ENCODE assay signal across 7 mouse cellular contexts in genomic region chr2:118545242-118546103, GRCm38 (mm10). TPM values are rescaled to one million over a fixed set of nuclear protein-coding genes. Genes with fewer than 3 reads are reported as not detected.
DNase-seq lines count a peak whose midpoint lies in the region; ATAC-seq and TF ChIP-seq lines count a peak whose summit lies in the region.

No protein-coding gene starts in this region.

- H3K27me3 ChIP-seq in embryonic facial prominence, embryonic 10.5 days (replicated peaks; ENCODE audit: low read depth, poor library complexity, severe bottlenecking): peaks cover 16% of the 10 kb centered on the region; the same call in 1 of the 2 replicates
- H3K27me3 ChIP-seq in intestine, postnatal 0 days (replicated peaks; ENCODE audit: control insufficient read depth, insufficient read depth, low read length): no peaks in the 10 kb centered on the region
- peaks cover 16% of the 10 kb centered on the region; the same call in 1 of the 2 replicates for H3K27me3 ChIP-seq in limb, embryonic 10.5 days (ENCODE audit: low read depth, poor library complexity, severe bottlenecking)
- no peaks in the 10 kb centered on the region for H3K27me3 ChIP-seq in midbrain, embryonic 11.5 days (ENCODE audit: control insufficient read depth, insufficient read depth, low read length)

- no peak overlapping the region for H3K9ac ChIP-seq in intestine, postnatal 0 days (ENCODE audit: low read depth, low read length)
- H3K9ac ChIP-seq in midbrain, embryonic 11.5 days (ENCODE audit: low read length): peak overlapping the region; percentile 39; the same call in 1 of the 2 replicates

- peak; percentile 16; the same call in 1 of the 2 replicates for ATAC-seq in granulocyte monocyte progenitor cell, adult 5-6 weeks (replicated peaks; ENCODE audit: poor library complexity, severe bottlenecking)
- ATAC-seq in intestine, postnatal 0 days: 0 out of 2 replicates have a peak, but pooled peaks have one; percentile 12
- peak; percentile 20; the same call in 1 of the 2 replicates for ATAC-seq in midbrain, embryonic 11.5 days (ENCODE audit: low FRiP score)

- H3K4me1 ChIP-seq in embryonic facial prominence, embryonic 10.5 days: peaks cover 92% of the 10 kb centered on the region
- peaks cover 40% of the 10 kb centered on the region for H3K4me1 ChIP-seq in intestine, postnatal 0 days (replicated peaks; ENCODE audit: control insufficient read depth, insufficient read depth, low read length)
- peaks cover 91% of the 10 kb centered on the region for H3K4me1 ChIP-seq in limb, embryonic 10.5 days
- H3K4me1 ChIP-seq in midbrain, embryonic 11.5 days (ENCODE audit: control insufficient read depth, insufficient read depth, low read length): peaks cover 43% of the 10 kb centered on the region

- peaks cover 7% of the 10 kb centered on the region for H3K36me3 ChIP-seq in embryonic facial prominence, embryonic 10.5 days (replicated peaks)
- no peaks in the 10 kb centered on the region for H3K36me3 ChIP-seq in intestine, postnatal 0 days (ENCODE audit: control insufficient read depth, insufficient read depth)
- H3K36me3 ChIP-seq in limb, embryonic 10.5 days: peaks cover 3% of the 10 kb centered on the region; the same call in 1 of the 2 replicates
- no peaks in the 10 kb centered on the region for H3K36me3 ChIP-seq in midbrain, embryonic 11.5 days (ENCODE audit: control insufficient read depth, insufficient read depth, low read length)

- H3K4me2 ChIP-seq in intestine, postnatal 0 days (replicated peaks; ENCODE audit: low read depth): peak overlapping the region; percentile 89
- no peak overlapping the region for H3K4me2 ChIP-seq in midbrain, embryonic 11.5 days

- peak; percentile 95 for DNase-seq in adrenal gland, postnatal 10 days
- peak; percentile 93 for DNase-seq in embryonic facial prominence, embryonic 10.5 days (ENCODE audit: low spot score)
- peak; percentile 92 for DNase-seq in limb, embryonic 10.5 days (ENCODE audit: low spot score)
- DNase-seq in midbrain, embryonic 11.5 days (ENCODE audit: low spot score, missing footprints): peak; percentile 99
- peak; percentile 37 for DNase-seq in spleen, adult 12 weeks (ENCODE audit: low spot score)

- peak overlapping the region; percentile 91 for H3K27ac ChIP-seq in embryonic facial prominence, embryonic 10.5 days (replicated peaks)
- H3K27ac ChIP-seq in intestine, postnatal 0 days (ENCODE audit: low read depth, low read length): peak overlapping the region; percentile 71
- peak overlapping the region; percentile 90 for H3K27ac ChIP-seq in limb, embryonic 10.5 days
- H3K27ac ChIP-seq in midbrain, embryonic 11.5 days (ENCODE audit: low read depth, low read length): no peak overlapping the region

- H3K9me3 ChIP-seq in embryonic facial prominence, embryonic 10.5 days: no peaks in the 10 kb centered on the region
- no peaks in the 10 kb centered on the region for H3K9me3 ChIP-seq in intestine, postnatal 0 days (ENCODE audit: control insufficient read depth)
- H3K9me3 ChIP-seq in limb, embryonic 10.5 days (replicated peaks): no peaks in the 10 kb centered on the region
- H3K9me3 ChIP-seq in midbrain, embryonic 11.5 days (ENCODE audit: control insufficient read depth, low read length): no peaks in the 10 kb centered on the region

- peak overlapping the region; percentile 93 for H3K4me3 ChIP-seq in embryonic facial prominence, embryonic 10.5 days
- H3K4me3 ChIP-seq in intestine, postnatal 0 days (ENCODE audit: low read depth, low read length): no peak overlapping the region
- peak overlapping the region; percentile 50 for H3K4me3 ChIP-seq in limb, embryonic 10.5 days
- H3K4me3 ChIP-seq in midbrain, embryonic 11.5 days (ENCODE audit: low read depth, low read length): no peak overlapping the region

- TF ChIP-seq CTCF in intestine, postnatal 0 days (IDR thresholded peaks at IDR 0.05; ENCODE audit: low read depth): peak; percentile 90

- 24% methylated on average over 23 of the region's 23 CpGs for WGBS in embryonic facial prominence, embryonic 10.5 days
- 13% methylated on average over 23 of the region's 23 CpGs for WGBS in intestine, postnatal 0 days
- 25% methylated on average over 23 of the region's 23 CpGs for WGBS in limb, embryonic 10.5 days
- 28% methylated on average over 23 of the region's 23 CpGs for WGBS in midbrain, embryonic 11.5 days

RNA-seq across cellular contexts. Expression of gene Bmf, which starts 4.0 kb away (rescaled TPM):
- total RNA-seq in adrenal gland, postnatal 10 days (2021): 10 to 100 TPM; 18.6 to 23.1 TPM
- 5.6 and 6.0 TPM in 2 replicates for polyA plus RNA-seq in embryonic facial prominence, embryonic 10.5 days (2016; fragmentation: Nextera tagmentation; extraction: Ambion mirVana)
- 0.52 and 6.0 TPM in 2 replicates for total RNA-seq in granulocyte monocyte progenitor cell, adult 5-6 weeks (2014; fragmentation: Nextera tagmentation)
- 0.21 and 0.60 TPM in 2 replicates for total RNA-seq in granulocyte monocyte progenitor cell, adult 5-6 weeks (2017)
- 1.4 and 1.7 TPM in 2 replicates for polyA plus RNA-seq in intestine, postnatal 0 days (2015; fragmentation: Nextera tagmentation; extraction: Ambion mirVana)
- 4.2 and 5.5 TPM in 2 replicates for polyA plus RNA-seq in limb, embryonic 10.5 days (2016; fragmentation: Nextera tagmentation; extraction: Ambion mirVana)
- polyA plus RNA-seq in midbrain, embryonic 11.5 days (2014; fragmentation: Nextera tagmentation; extraction: Ambion mirVana): 1.8 and 2.8 TPM in 2 replicates

RNA-seq across cellular contexts. Expression of gene Bub1b, which starts 52.5 kb away (rescaled TPM):
- total RNA-seq in adrenal gland, postnatal 10 days (2021): 10 to 100 TPM; 21.6 to 27.2 TPM
- polyA plus RNA-seq in embryonic facial prominence, embryonic 10.5 days (2016; fragmentation: Nextera tagmentation; extraction: Ambion mirVana): 162 and 169 TPM in 2 replicates
- 30.5 and 39.4 TPM in 2 replicates for total RNA-seq in granulocyte monocyte progenitor cell, adult 5-6 weeks (2014; fragmentation: Nextera tagmentation)
- 101 and 117 TPM in 2 replicates for total RNA-seq in granulocyte monocyte progenitor cell, adult 5-6 weeks (2017)
- polyA plus RNA-seq in intestine, postnatal 0 days (2015; fragmentation: Nextera tagmentation; extraction: Ambion mirVana): 8.9 and 9.9 TPM in 2 replicates
- polyA plus RNA-seq in limb, embryonic 10.5 days (2016; fragmentation: Nextera tagmentation; extraction: Ambion mirVana): 148 and 168 TPM in 2 replicates
- 115 and 122 TPM in 2 replicates for polyA plus RNA-seq in midbrain, embryonic 11.5 days (2014; fragmentation: Nextera tagmentation; extraction: Ambion mirVana)

Comparison
In these comparisons a context has a peak if more than half of its experiments do, and no peak if none do; other contexts are left out.
1. DNase-seq: peak in every context shown above with its lines; median percentile 99 in midbrain, embryonic 11.5 days; 95 in adrenal gland, postnatal 10 days; 93 in embryonic facial prominence, embryonic 10.5 days; 92 in limb, embryonic 10.5 days; 37 in spleen, adult 12 weeks.
2. H3K4me3 ChIP-seq: peak in embryonic facial prominence, embryonic 10.5 days (single experiment) and limb, embryonic 10.5 days (single experiment); none in intestine, postnatal 0 days (single experiment) and midbrain, embryonic 11.5 days (single experiment).
3. RNA of gene Bub1b, which starts 52.5 kb away (polyA plus RNA-seq): 148 to 168 TPM in limb, embryonic 10.5 days, 162 to 169 TPM in embryonic facial prominence, embryonic 10.5 days and 115 to 122 TPM in midbrain, embryonic 11.5 days; 8.9 to 9.9 TPM in intestine, postnatal 0 days; every median in the first group is over 10 times any median in the second.
4. Peak in every context shown above with its lines, with median percentiles within 50 percentile points of each other: ATAC-seq.